ENCODE assay signal across 7 mouse cellular contexts in genomic region chr11:75282496-75283120, GRCm38 (mm10).
DNase-seq lines count a peak whose midpoint lies in the region; ATAC-seq and TF ChIP-seq lines count a peak whose summit lies in the region.

No protein-coding gene starts in this region.

- H3K36me3 ChIP-seq in forebrain, embryonic 15.5 days, result no peaks in the 10 kb centered on the region
- H3K36me3 ChIP-seq in limb, embryonic 15.5 days, result no peaks in the 10 kb centered on the region
- no peaks in the 10 kb centered on the region for H3K36me3 ChIP-seq in midbrain, postnatal 0 days (ENCODE audit: insufficient read depth, low read length)

- H3K27me3 ChIP-seq in forebrain, embryonic 15.5 days, result peaks cover 25% of the 10 kb centered on the region
- peaks cover 37% of the 10 kb centered on the region for H3K27me3 ChIP-seq in limb, embryonic 15.5 days
- no peaks in the 10 kb centered on the region for H3K27me3 ChIP-seq in midbrain, postnatal 0 days (ENCODE audit: insufficient read depth, low read length)

- 7% methylated on average over 13 of the region's 13 CpGs for WGBS in forebrain, embryonic 15.5 days
- 11% methylated on average over 13 of the region's 13 CpGs for WGBS in limb, embryonic 15.5 days
- WGBS in midbrain, postnatal 0 days, result 14% methylated on average over 13 of the region's 13 CpGs

- no peak overlapping the region for H3K27ac ChIP-seq in forebrain, embryonic 15.5 days (replicated peaks)
- no peak overlapping the region for H3K27ac ChIP-seq in limb, embryonic 15.5 days
- H3K27ac ChIP-seq in midbrain, postnatal 0 days (ENCODE audit: low read depth, low read length), result no peak overlapping the region

- H3K9me3 ChIP-seq in forebrain, embryonic 15.5 days, result no peaks in the 10 kb centered on the region
- no peaks in the 10 kb centered on the region for H3K9me3 ChIP-seq in limb, embryonic 15.5 days
- H3K9me3 ChIP-seq in midbrain, postnatal 0 days (ENCODE audit: low read length), result no peaks in the 10 kb centered on the region

- DNase-seq in B cell, adult 2 months, result peak; percentile 66 to 73
- DNase-seq in midbrain, postnatal 0 days (ENCODE audit: low spot score), result no peak
- no peak for DNase-seq in ovary, adult 18-20 months (ENCODE audit: low spot score)
- no peak for DNase-seq in right cerebral cortex, adult 18-20 months

- H3K4me1 ChIP-seq in forebrain, embryonic 15.5 days, result peaks cover 34% of the 10 kb centered on the region
- H3K4me1 ChIP-seq in limb, embryonic 15.5 days, result peaks cover 33% of the 10 kb centered on the region
- peaks cover 24% of the 10 kb centered on the region for H3K4me1 ChIP-seq in midbrain, postnatal 0 days (ENCODE audit: insufficient read depth, low read length)

- no peak overlapping the region for H3K4me3 ChIP-seq in forebrain, embryonic 15.5 days
- no peak overlapping the region for H3K4me3 ChIP-seq in limb, embryonic 15.5 days
- no peak overlapping the region for H3K4me3 ChIP-seq in midbrain, postnatal 0 days (ENCODE audit: low read depth, low read length)

- H3K4me2 ChIP-seq in forebrain, embryonic 15.5 days (replicated peaks), result peak overlapping the region; percentile 44; the same call in 1 of the 2 replicates
- H3K4me2 ChIP-seq in limb, embryonic 15.5 days, result 0 out of 2 replicates have a peak overlapping the region, but pooled peaks have one; percentile 12
- H3K4me2 ChIP-seq in midbrain, postnatal 0 days (ENCODE audit: low read depth, low read length, poor library complexity, severe bottlenecking), result peak overlapping the region; percentile 37; the same call in 1 of the 2 replicates

- H3K9ac ChIP-seq in forebrain, embryonic 15.5 days (replicated peaks), result no peak overlapping the region
- H3K9ac ChIP-seq in limb, embryonic 15.5 days, result no peak overlapping the region
- H3K9ac ChIP-seq in midbrain, postnatal 0 days (replicated peaks; ENCODE audit: low read length, poor library complexity, severe bottlenecking), result no peak overlapping the region

- ATAC-seq in CD4-positive, CD25-positive, alpha-beta regulatory T cell, adult 4 months, result peak; percentile 82
- 0 out of 2 replicates have a peak, but pooled peaks have one; percentile 23 for ATAC-seq in forebrain, embryonic 15.5 days (replicated peaks)
- ATAC-seq in limb, embryonic 15.5 days (ENCODE audit: insufficient number of reproducible peaks, low FRiP score, low TSS enrichment, low read depth), result no peak
- no peak for ATAC-seq in midbrain, postnatal 0 days (ENCODE audit: low FRiP score)

- no peak for TF ChIP-seq CTCF in midbrain, postnatal 0 days (IDR thresholded peaks at IDR 0.05)

Comparison
In these comparisons a context has a peak if more than half of its experiments do, and no peak if none do; other contexts are left out.
1. DNase-seq: peak in B cell, adult 2 months (2 of 2); none in midbrain, postnatal 0 days (single experiment), ovary, adult 18-20 months (single experiment) and right cerebral cortex, adult 18-20 months (single experiment).
2. ATAC-seq: peak in CD4-positive, CD25-positive, alpha-beta regulatory T cell, adult 4 months (single experiment) and forebrain, embryonic 15.5 days (single experiment); none in limb, embryonic 15.5 days (single experiment) and midbrain, postnatal 0 days (single experiment).
3. Peak in every context shown above with its lines, with median percentiles within 50 percentile points of each other: H3K4me2 ChIP-seq.